Mouse (Mus musculus) intestine, embryonic 15.5 days (tissue): ENCODE measurements around the gene Fam184a. TPM values are rescaled to one million over a fixed set of nuclear protein-coding genes. Genes with fewer than 3 reads are reported as not detected.

Source experiments
- ATAC-seq: fragments of 200-750 bp; cut with Nextera tagmentation; 2 replicates; pipeline ENCODE4 v1.8.0; 2017; ENCODE audit warnings: moderate TSS enrichment, moderate library complexity
- H3K27ac ChIP-seq: fragments of 300-500 bp; sonication (generic); 2 replicates; pipeline ENCODE4 v1.5.1; 2015; ENCODE audit warnings: mild to moderate bottlenecking, inconsistent platforms
- H3K27me3 ChIP-seq: fragments of 300-500 bp; sonication (generic); replicated peaks from 2 replicates; pipeline ENCODE4 v1.6.1; 2015; ENCODE audit warnings: inconsistent platforms
- H3K36me3 ChIP-seq: fragments of 300-500 bp; sonication (generic); 2 replicates; pipeline ENCODE4 v1.6.1; 2015; ENCODE audit warnings: inconsistent platforms
- H3K4me1 ChIP-seq: fragments of 300-500 bp; sonication (generic); replicated peaks from 2 replicates; pipeline ENCODE4 v1.6.1; 2015; ENCODE audit warnings: inconsistent platforms
- H3K4me2 ChIP-seq: fragments of 300-500 bp; sonication (generic); replicated peaks from 2 replicates; pipeline ENCODE4 v1.6.1; 2015; ENCODE audit warnings: mild to moderate bottlenecking, inconsistent platforms
- H3K4me3 ChIP-seq: fragments of 300-500 bp; sonication (generic); replicated peaks from 2 replicates; pipeline ENCODE4 v1.5.1; 2015; ENCODE audit warnings: inconsistent platforms
- H3K9ac ChIP-seq: fragments of 300-500 bp; sonication (generic); 2 replicates; pipeline ENCODE4 v1.6.1; 2015; ENCODE audit warnings: inconsistent platforms
- H3K9me3 ChIP-seq: fragments of 300-500 bp; sonication (generic); 2 replicates; pipeline ENCODE4 v1.6.1; 2016; ENCODE audit warnings: inconsistent platforms
- WGBS: fragments of 180-500 bp; shearing (Covaris S2); methylation state at CpG from one replicate; pipeline ENCODE4 v1.1.7; 2015; 5-methylcytosine and 5-hydroxymethylcytosine counted together
- polyA plus RNA-seq: library from polyadenylated mRNA; unstranded; fragments of >200 nt; fragmentation: Nextera tagmentation; extraction: Ambion mirVana; gene quantifications from 2 replicates; pipeline ENCODE4 v1.2.1, GENCODE M21; 2015

Fam184a gene
- polyA plus RNA-seq, 1 experiment from 2014 or later = 2.2 TPM

DNA sequence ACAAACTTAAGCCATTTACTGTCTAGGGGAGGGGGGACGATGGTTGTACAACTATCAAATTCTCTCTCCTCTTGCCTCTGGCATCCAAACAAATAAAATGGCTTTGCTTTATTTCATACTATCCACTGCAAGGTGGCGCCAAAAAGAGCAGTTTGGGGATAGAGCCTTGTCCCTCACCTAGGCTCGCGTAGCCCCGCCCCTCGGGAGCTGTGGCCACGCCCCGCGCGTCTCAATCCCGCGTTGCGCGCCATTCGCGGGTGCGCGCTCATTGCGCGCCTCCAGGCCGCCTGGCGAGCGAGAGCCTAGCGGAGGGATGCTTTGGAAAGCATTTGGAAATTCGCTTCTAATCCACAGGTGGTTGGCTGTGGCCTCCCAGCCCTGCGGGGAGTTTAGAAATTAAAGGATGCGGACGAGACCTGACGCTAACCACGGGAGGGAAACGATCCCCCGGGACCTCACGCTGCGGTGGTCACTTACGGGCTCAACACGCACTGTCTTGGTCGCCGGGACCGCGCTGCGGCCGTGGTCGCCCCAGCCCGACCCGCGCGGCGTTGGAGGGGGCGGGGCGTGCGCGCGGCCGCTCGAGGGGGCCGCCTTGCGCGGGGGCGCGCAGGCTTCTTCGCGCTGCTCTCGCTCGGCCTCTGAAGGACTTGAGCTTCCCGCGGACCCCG is 121.5 kb downstream of the Fam184a start:
- WGBS = under 1% methylated on average over 67 of the region's 67 CpGs
- H3K4me3 ChIP-seq = peak overlapping the region; percentile 78

DNA sequence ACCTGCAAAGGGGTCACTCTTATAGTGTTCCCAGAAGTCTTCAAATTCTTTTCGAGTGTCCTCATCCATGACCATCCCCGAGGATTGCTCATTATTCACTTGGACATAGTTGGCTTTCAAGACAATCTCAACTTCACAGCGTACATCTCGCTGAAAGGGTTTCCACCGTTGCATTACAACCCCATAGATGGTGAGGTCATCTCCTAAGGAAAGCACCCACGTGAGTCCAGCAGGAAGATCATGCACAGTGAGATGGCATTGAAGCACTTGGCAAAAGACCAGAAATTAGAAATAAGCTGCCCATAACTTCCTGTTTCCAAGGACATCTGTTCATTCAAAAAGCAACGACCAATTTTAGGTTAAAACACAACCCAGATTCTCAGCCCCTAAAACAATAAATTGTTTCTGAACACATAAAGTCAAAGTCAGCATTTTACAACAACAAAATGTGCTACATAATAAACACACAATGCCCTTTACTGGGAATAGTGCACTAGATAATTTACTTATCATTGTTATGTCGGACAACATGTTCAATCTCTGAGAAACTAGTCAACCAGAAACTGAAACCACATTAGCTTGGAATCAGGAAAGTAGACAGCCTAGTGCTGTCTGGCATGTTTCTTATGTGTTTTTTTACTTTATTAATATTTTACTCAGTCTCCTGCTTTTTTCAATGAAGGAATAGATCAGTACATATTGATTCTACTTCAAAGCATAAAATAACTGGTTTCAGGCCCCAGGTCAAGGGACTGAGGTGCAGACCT is 134.9 kb downstream of the Fam184a start:
- Histone ChIP-seq H3K9me3 (no peaks in the 10 kb centered on the region), H3K27me3 (no peaks in the 10 kb centered on the region), H3K4me2 (no peak overlapping the region), H3K4me3 (no peak overlapping the region), H3K27ac (no peak overlapping the region), H3K9ac (no peak overlapping the region), H3K36me3 (peaks cover 13% of the 10 kb centered on the region; the same call in 1 of the 2 replicates), H3K4me1 (no peaks in the 10 kb centered on the region)
- 79% methylated on average over 8 of the region's 8 CpGs for WGBS
- ATAC-seq = no peak

More for the DNA sequence above, 121.5 kb downstream of the Fam184a start:
- H3K9ac ChIP-seq = peak overlapping the region; percentile 76
- H3K4me1 ChIP-seq = no peaks in the 10 kb centered on the region; the same call in 1 of the 2 replicates
- peak overlapping the region; percentile 95 for H3K27ac ChIP-seq
- no peaks in the 10 kb centered on the region for H3K36me3 ChIP-seq
- H3K27me3 ChIP-seq = no peaks in the 10 kb centered on the region
- H3K9me3 ChIP-seq = no peaks in the 10 kb centered on the region
- ATAC-seq = peak; percentile 89
- H3K4me2 ChIP-seq = peak overlapping the region; percentile 54

DNA sequence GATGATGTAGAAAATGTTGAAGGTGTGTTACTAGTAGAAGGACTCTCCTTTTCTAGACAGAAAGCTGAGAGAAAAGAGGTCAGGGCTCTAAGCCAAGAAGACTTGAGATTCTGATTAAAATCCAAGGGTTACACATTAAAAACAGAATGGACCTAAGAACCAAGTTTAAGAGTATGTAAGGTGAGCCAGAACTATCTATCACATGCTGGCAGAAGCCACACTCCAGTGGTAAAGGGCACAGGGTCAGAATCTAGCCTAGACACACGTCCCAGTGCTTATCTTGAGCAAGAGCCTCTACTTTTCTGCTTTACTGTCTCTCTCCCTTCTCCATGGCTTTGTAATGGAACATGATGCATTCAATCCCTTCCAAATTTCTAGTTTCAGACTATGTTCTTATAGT is 137.0 kb downstream of the Fam184a start:
- H3K4me3 ChIP-seq = no peak overlapping the region
- no peak overlapping the region for H3K27ac ChIP-seq
- H3K4me2 ChIP-seq = no peak overlapping the region
- H3K9me3 ChIP-seq = no peaks in the 10 kb centered on the region
- no peak overlapping the region for H3K9ac ChIP-seq
- 70% methylated on average over 1 of the region's 1 CpGs for WGBS
- peaks cover 13% of the 10 kb centered on the region; the same call in 1 of the 2 replicates for H3K36me3 ChIP-seq
- no peaks in the 10 kb centered on the region for H3K4me1 ChIP-seq
- H3K27me3 ChIP-seq = no peaks in the 10 kb centered on the region
- ATAC-seq = no peak

DNA sequence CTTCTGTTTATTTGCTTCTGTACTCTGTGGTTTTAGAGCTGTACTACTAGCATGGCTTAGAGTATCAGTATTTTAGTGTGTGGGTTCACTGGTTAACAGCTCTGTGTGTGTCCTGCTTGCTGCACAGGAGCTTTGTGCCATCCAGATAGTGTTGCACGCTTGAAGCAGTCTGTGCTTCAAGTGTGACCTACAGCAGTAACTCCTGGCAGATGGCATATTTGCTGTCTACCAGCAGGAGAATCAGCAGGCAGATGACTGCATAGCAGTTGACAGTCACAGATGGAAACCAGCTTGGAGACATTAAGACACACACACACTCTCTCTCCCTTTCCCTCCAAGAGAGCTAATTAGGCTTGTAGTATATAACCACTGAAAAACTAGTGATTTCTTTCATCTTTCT is 138.8 kb downstream of the Fam184a start:
- ATAC-seq = no peak
- Histone ChIP-seq H3K27ac (no peak overlapping the region), H3K4me2 (no peak overlapping the region), H3K9me3 (no peaks in the 10 kb centered on the region), H3K4me1 (no peaks in the 10 kb centered on the region), H3K36me3 (peaks cover 18% of the 10 kb centered on the region; the same call in 1 of the 2 replicates), H3K27me3 (no peaks in the 10 kb centered on the region), H3K9ac (no peak overlapping the region), H3K4me3 (no peak overlapping the region)
- 83% methylated on average over 1 of the region's 1 CpGs for WGBS

DNA sequence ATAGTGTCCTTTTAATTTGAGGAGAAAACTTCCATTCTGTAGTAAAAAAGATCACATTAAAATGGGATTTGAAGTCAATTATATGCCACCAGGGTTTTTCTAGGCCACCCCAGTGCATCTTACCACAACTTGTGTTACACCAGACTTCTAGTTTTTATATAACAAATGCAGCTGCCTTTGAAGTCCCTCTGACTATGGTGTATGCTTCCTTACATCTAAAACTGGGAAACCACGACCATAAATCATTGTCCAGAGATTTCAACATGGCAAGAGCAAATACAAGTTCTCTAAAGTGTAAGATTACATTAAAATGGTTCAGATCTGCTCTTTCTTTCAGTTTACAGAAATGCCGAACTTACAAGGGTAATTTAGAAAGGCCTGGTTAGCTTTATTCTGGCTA is 142.6 kb downstream of the Fam184a start:
- Histone ChIP-seq H3K4me2 (no peak overlapping the region), H3K36me3 (peaks cover 17% of the 10 kb centered on the region), H3K4me3 (no peak overlapping the region), H3K4me1 (no peaks in the 10 kb centered on the region), H3K27me3 (no peaks in the 10 kb centered on the region), H3K9ac (no peak overlapping the region), H3K27ac (no peak overlapping the region), H3K9me3 (no peaks in the 10 kb centered on the region)
- 49% methylated on average over 2 of the region's 2 CpGs for WGBS
- ATAC-seq = no peak

DNA sequence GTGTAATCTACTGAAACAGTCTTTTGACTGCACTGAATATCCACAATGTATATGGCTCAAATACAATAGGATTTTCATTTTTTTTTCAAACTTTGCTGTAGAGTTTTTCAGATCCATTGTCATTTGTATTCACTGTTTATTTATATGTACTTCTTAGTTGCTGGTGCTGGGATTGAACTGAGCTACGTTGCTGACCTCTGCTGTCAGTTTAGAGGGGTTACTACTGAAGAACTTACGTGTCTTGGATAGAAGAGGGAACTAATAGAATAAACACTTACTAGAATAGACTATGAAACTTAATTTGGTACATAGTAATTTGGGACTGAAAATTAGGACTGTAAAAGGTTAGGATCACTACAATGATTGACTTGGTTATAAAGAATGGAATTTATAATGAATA is 145.6 kb downstream of the Fam184a start:
- H3K36me3 ChIP-seq = peaks cover 8% of the 10 kb centered on the region
- 48% methylated on average over 2 of the region's 2 CpGs for WGBS

DNA sequence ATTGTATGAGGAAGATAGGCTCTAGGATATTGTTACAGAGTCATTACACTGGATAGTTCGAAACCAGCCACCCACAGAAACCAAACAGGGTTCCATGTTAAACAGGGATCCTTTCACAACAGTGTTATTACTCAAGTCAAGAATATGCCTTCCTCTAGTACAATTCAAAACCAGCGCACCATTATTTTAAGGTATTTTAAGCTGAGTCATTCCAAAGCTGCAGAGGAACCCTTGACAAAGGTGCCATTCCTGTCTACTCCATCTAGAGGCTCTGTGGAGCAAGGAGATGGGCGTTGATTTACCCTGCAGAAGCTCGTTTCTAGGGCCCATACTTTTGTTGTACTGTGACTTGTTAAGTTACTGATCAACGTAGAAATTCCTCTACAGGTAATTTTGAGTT is 152.1 kb downstream of the Fam184a start:
- no peak overlapping the region for H3K4me3 ChIP-seq
- no peak overlapping the region for H3K9ac ChIP-seq

More for the DNA sequence above, 145.6 kb downstream of the Fam184a start:
- Histone ChIP-seq H3K27me3 (no peaks in the 10 kb centered on the region), H3K9ac (no peak overlapping the region), H3K9me3 (no peaks in the 10 kb centered on the region), H3K4me1 (no peaks in the 10 kb centered on the region), H3K27ac (no peak overlapping the region), H3K4me2 (no peak overlapping the region), H3K4me3 (no peak overlapping the region)
- no peak for ATAC-seq

DNA sequence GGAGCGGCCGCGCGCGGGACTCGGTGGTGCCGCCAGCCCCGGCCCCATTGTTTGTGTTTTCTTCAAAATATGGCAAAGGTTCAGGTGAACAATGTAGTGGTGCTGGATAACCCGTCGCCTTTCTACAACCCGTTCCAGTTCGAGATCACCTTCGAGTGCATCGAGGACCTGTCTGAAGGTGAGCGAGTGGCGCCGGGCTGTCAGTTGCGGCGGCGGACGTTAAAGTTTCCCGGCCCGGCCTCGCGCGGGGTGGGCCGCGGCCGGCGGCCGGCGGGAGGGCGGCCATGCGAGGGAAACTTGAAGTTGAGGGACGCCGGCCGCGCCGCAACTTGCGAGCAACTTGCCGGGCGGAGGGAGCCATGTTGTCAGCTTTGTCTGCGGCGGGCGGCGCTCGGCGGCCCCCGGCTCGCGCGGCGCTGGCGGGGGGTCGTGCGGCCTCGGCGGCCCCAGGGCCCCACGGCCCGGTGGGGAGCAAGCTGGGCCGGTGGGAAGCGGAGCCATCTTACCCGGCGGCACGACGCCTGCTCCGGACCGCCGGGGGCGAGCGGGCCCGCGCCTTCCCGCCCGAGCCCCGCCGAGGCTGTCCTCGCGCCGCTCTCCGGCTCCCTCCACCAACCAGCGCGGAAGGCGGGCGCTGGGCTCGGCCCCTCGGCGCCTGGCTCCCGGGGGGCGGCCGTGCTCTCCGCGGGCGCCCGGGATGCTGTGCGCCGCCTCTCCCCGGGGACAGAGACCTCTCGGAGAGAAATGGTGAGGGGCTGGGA is 153.6 kb downstream of the Fam184a start:
- under 1% methylated on average over 99 of the region's 99 CpGs for WGBS
- ATAC-seq = peak; percentile 44
- Histone ChIP-seq H3K27me3 (no peaks in the 10 kb centered on the region), H3K4me2 (peak overlapping the region; percentile 81), H3K27ac (peak overlapping the region; percentile 99), H3K4me1 (0 out of 2 replicates have a peak, but pooled peaks cover 9% of the 10 kb centered on the region), H3K4me3 (peak overlapping the region; percentile 90), H3K36me3 (no peaks in the 10 kb centered on the region), H3K9me3 (no peaks in the 10 kb centered on the region), H3K9ac (peak overlapping the region; percentile 94)

More for the DNA sequence above, 152.1 kb downstream of the Fam184a start:
- Histone ChIP-seq H3K36me3 (no peaks in the 10 kb centered on the region), H3K4me1 (0 out of 2 replicates have a peak, but pooled peaks cover 9% of the 10 kb centered on the region), H3K9me3 (no peaks in the 10 kb centered on the region), H3K4me2 (peak overlapping the region; percentile 32), H3K27me3 (no peaks in the 10 kb centered on the region), H3K27ac (no peak overlapping the region)
- no peak for ATAC-seq
- 48% methylated on average over 5 of the region's 5 CpGs for WGBS

DNA sequence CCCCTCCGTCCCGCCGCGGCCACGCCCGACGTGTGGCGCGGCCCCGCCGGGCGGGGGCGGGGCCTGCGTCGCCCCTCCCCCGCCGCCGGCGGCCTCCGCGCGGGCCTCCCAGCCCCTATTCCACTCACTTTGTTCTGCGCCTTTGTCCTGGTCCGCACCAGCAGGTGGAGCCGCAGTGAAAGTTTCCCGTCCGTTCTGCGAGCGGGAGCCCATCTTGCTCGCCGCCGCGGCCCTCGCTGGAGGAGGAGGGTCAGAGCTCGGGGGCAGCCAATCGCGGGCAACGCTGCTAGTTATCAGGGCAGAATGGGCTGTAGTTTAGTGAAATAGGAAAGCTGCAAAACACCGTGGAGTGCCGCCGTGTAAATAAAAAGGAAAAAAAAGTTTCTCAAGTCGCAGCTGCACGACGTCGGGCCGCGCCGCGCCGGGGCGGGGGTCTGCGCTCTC is 154.2 kb downstream of the Fam184a start, which contains the start of gene Asf1a:
Gene Asf1a, plus strand, starts transcription at position 81 of the 444 bp plus-strand sequence.
- WGBS = under 1% methylated on average over 50 of the region's 52 CpGs
- H3K4me2 ChIP-seq = peak within 1 kb of the TSS; percentile 81
- H3K4me3 ChIP-seq = peak within 1 kb of the TSS; percentile 90
- H3K9ac ChIP-seq = peak within 1 kb of the TSS; percentile 94
- no peaks in the 10 kb centered on the region for H3K27me3 ChIP-seq
- H3K4me1 ChIP-seq = 0 out of 2 replicates have a peak, but pooled peaks cover 9% of the 10 kb centered on the region
- no peaks in the 10 kb centered on the region for H3K36me3 ChIP-seq
- no peaks in the 10 kb centered on the region for H3K9me3 ChIP-seq
- ATAC-seq = peak; percentile 99
- peak within 1 kb of the TSS; percentile 99 for H3K27ac ChIP-seq

DNA sequence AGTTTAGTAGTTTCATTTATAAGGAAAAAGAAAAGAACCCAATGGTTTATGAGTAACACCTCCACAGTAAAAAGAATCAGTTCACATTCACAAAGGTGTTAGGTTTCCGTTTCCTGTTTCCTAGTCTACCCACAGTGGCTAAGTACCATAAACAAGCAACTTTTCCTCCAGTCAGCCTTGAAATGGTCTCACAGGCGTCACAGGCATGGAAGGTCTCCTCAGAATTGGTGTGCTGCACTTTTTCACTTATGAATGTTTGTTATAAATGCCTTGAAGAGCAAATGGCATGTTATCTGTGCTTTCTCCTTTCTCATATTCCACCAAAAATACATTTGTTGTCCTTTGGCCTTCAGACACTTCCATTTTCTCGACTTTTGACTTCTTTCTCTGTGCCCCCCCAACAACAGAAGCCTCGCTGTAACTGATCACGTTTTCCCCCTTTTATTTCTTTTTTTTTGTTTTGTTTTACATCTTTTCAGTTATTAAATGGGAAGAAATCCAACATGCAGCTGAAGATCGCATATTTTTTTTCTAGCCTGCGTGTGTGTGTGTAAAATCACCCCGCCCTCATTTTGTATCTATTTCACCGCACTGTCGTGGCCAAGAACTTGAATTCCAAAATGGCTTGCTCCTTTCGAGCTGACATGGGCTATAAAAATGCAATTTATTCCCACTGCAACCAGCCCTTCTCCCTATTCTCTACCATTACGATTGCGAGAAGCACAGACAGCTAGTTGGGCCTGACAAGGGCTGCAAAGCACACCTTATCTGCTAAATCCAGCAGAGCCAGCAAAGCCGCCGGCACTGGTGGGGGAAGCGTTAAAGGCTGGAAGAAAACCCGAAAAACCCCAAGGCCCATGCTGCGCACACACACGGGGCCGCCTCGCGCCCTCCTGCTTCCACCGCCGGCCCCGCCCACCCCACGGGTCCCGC is 154.9 kb downstream of the Fam184a start:
- WGBS = 4% methylated on average over 26 of the region's 27 CpGs
- Histone ChIP-seq H3K27me3 (no peaks in the 10 kb centered on the region), H3K27ac (peak overlapping the region; percentile 96), H3K9ac (peak overlapping the region; percentile 59), H3K36me3 (no peaks in the 10 kb centered on the region), H3K9me3 (no peaks in the 10 kb centered on the region), H3K4me1 (0 out of 2 replicates have a peak, but pooled peaks cover 9% of the 10 kb centered on the region), H3K4me2 (peak overlapping the region; percentile 81), H3K4me3 (peak overlapping the region; percentile 90)
- ATAC-seq = no peak; the same call in 1 of the 2 replicates

DNA sequence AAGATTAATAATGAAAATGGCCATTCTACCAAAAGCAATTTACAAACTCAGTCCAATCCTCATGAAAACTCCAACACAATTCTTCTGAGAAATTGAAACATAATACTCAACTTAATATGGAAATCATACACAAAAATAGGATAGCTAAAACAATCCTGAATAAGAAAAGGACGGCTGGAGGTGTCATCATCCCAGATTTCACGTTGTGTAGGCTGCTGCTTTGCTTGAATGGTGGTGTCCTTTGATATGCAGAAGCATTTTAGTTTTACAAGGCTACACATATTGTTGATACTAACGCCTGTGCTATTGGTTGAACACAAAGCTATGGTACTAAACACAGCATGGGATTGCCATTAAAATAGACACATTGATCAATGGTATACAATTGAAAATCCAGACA is 165.1 kb downstream of the Fam184a start:
- Histone ChIP-seq H3K9me3 (no peaks in the 10 kb centered on the region), H3K4me3 (no peak overlapping the region), H3K4me2 (no peak overlapping the region), H3K36me3 (no peaks in the 10 kb centered on the region), H3K4me1 (0 out of 2 replicates have a peak, but pooled peaks cover 3% of the 10 kb centered on the region), H3K27me3 (no peaks in the 10 kb centered on the region), H3K9ac (no peak overlapping the region), H3K27ac (no peak overlapping the region)
- WGBS = 83% methylated on average over 3 of the region's 3 CpGs
- no peak for ATAC-seq
